Mouse (Mus musculus) embryonic fibroblast, embryonic 13.5 days (primary cell): ENCODE measurements around the gene Scin.

Experiments used
- CTCF ChIP-seq: IDR thresholded peaks from 2 replicates; pipeline ENCODE4 v1.5.1; 2011; ENCODE audit warnings: mild to moderate bottlenecking, control low read depth, low read length, moderate library complexity, borderline replicate concordance; ENCODE audit not compliant: insufficient read depth
- POLR2A ChIP-seq: IDR thresholded peaks from 2 replicates; pipeline ENCODE4 v1.6.1; 2011; ENCODE audit warnings: low read depth, mild to moderate bottlenecking, control low read depth, low read length, moderate library complexity

DNA sequence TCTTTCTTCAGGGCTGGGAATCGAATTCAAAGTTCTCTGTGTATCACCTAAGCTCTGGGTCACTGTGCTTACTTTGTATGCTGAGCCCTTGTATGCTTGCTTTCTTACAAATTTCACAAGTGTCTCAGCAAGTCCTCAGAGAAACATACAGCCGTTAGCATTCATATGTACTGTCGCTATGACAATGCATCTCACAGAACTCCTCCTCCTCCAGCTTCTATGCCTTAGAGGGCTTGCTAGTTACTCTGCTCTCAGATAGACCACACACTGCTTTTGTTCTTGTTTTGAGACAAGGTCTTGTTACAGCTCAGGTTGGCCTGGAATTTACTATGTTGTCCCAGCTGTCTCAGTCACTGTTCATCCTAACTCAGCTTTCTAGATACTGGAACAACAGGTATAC lies 111.7 kb downstream of the Scin start:
- TF ChIP-seq CTCF (no peak), POLR2A (no peak)
